In genomic region chr8:60028676-60029075, GRCm38 (mm10) we compare ENCODE assay signal across 26 mouse cellular contexts.
A peak's percentile ranks its signal among the peaks of the same experiment; 100 is the strongest.
DNase-seq lines count a peak whose midpoint lies in the region; ATAC-seq and TF ChIP-seq lines count a peak whose summit lies in the region.
"Had no signal": no experiment of that assay in that cellular context is flagged by ENCODE, and none has a peak within 500 bp of the region (broad histone marks: within the 10 kb centered on the region; RNA-seq: fewer than 3 reads in every experiment).

No protein-coding gene starts in this region.

- WGBS in embryonic facial prominence, embryonic 11.5 days: 48% methylated on average over 2 of the region's 2 CpGs
- 72% methylated on average over 2 of the region's 2 CpGs for WGBS in embryonic facial prominence, embryonic 10.5 days
- WGBS in hindbrain, embryonic 16.5 days: 43% methylated on average over 2 of the region's 2 CpGs
- 71% methylated on average over 2 of the region's 2 CpGs for WGBS in hindbrain, embryonic 11.5 days
- 59% methylated on average over 2 of the region's 2 CpGs for WGBS in midbrain, embryonic 14.5 days
- WGBS in midbrain, embryonic 11.5 days: 82% methylated on average over 2 of the region's 2 CpGs
- WGBS in midbrain, postnatal 0 days: 11% methylated on average over 2 of the region's 2 CpGs

- no peak overlapping the region for H3K4me3 ChIP-seq in embryonic facial prominence, embryonic 11.5 days (ENCODE audit: low read depth, low read length)
- H3K4me3 ChIP-seq in embryonic facial prominence, embryonic 10.5 days: no peak overlapping the region
- H3K4me3 ChIP-seq in hindbrain, embryonic 16.5 days (ENCODE audit: low read length): no peak overlapping the region
- no peak overlapping the region for H3K4me3 ChIP-seq in hindbrain, embryonic 11.5 days (ENCODE audit: low read depth, low read length)
- no peak overlapping the region for H3K4me3 ChIP-seq in midbrain, embryonic 14.5 days (replicated peaks; ENCODE audit: low read depth, low read length)
- H3K4me3 ChIP-seq in midbrain, embryonic 11.5 days (ENCODE audit: low read depth, low read length): no peak overlapping the region
- H3K4me3 ChIP-seq in midbrain, postnatal 0 days (ENCODE audit: low read depth, low read length): no peak overlapping the region
- H3K4me3 ChIP-seq: embryonic facial prominence, embryonic 12.5 days; erythroblast, embryonic 14.5 days; liver, embryonic 15.5 days; lung, embryonic 15.5 days; neural tube, embryonic 12.5 days had no signal

- no peaks in the 10 kb centered on the region for H3K4me1 ChIP-seq in embryonic facial prominence, embryonic 11.5 days (ENCODE audit: control insufficient read depth, insufficient read depth, low read length)
- H3K4me1 ChIP-seq in embryonic facial prominence, embryonic 10.5 days: no peaks in the 10 kb centered on the region
- H3K4me1 ChIP-seq in hindbrain, embryonic 16.5 days (ENCODE audit: control insufficient read depth, insufficient read depth, low read depth, low read length): no peaks in the 10 kb centered on the region
- no peaks in the 10 kb centered on the region for H3K4me1 ChIP-seq in hindbrain, embryonic 11.5 days (replicated peaks; ENCODE audit: control insufficient read depth, insufficient read depth, low read length)
- no peaks in the 10 kb centered on the region for H3K4me1 ChIP-seq in midbrain, embryonic 14.5 days (ENCODE audit: control insufficient read depth, insufficient read depth, low read length)
- no peaks in the 10 kb centered on the region for H3K4me1 ChIP-seq in midbrain, embryonic 11.5 days (ENCODE audit: control insufficient read depth, insufficient read depth, low read length)
- no peaks in the 10 kb centered on the region for H3K4me1 ChIP-seq in midbrain, postnatal 0 days (ENCODE audit: insufficient read depth, low read length)
- H3K4me1 ChIP-seq: embryonic facial prominence, embryonic 12.5 days; liver, embryonic 15.5 days; lung, embryonic 15.5 days; neural tube, embryonic 12.5 days had no signal

- H3K9me3 ChIP-seq in embryonic facial prominence, embryonic 11.5 days (replicated peaks; ENCODE audit: control insufficient read depth, low read length): no peaks in the 10 kb centered on the region
- no peaks in the 10 kb centered on the region for H3K9me3 ChIP-seq in embryonic facial prominence, embryonic 10.5 days
- H3K9me3 ChIP-seq in hindbrain, embryonic 16.5 days (ENCODE audit: control insufficient read depth, low read length): no peaks in the 10 kb centered on the region
- no peaks in the 10 kb centered on the region for H3K9me3 ChIP-seq in hindbrain, embryonic 11.5 days (ENCODE audit: control insufficient read depth, low read length)
- H3K9me3 ChIP-seq in midbrain, embryonic 14.5 days (ENCODE audit: control insufficient read depth, low read length): no peaks in the 10 kb centered on the region
- H3K9me3 ChIP-seq in midbrain, embryonic 11.5 days (ENCODE audit: control insufficient read depth, low read length): no peaks in the 10 kb centered on the region
- H3K9me3 ChIP-seq in midbrain, postnatal 0 days (ENCODE audit: low read length): no peaks in the 10 kb centered on the region
- H3K9me3 ChIP-seq: embryonic facial prominence, embryonic 12.5 days; liver, embryonic 15.5 days; lung, embryonic 15.5 days; neural tube, embryonic 12.5 days had no signal

- H3K36me3 ChIP-seq in embryonic facial prominence, embryonic 11.5 days (replicated peaks; ENCODE audit: control insufficient read depth, insufficient read depth, low read depth, low read length): no peaks in the 10 kb centered on the region
- no peaks in the 10 kb centered on the region for H3K36me3 ChIP-seq in embryonic facial prominence, embryonic 10.5 days (replicated peaks)
- H3K36me3 ChIP-seq in hindbrain, embryonic 16.5 days (ENCODE audit: control insufficient read depth, insufficient read depth, low read length): no peaks in the 10 kb centered on the region
- H3K36me3 ChIP-seq in hindbrain, embryonic 11.5 days (ENCODE audit: control insufficient read depth, insufficient read depth, low read length): no peaks in the 10 kb centered on the region
- H3K36me3 ChIP-seq in midbrain, embryonic 14.5 days (ENCODE audit: control insufficient read depth, insufficient read depth, low read length): no peaks in the 10 kb centered on the region
- no peaks in the 10 kb centered on the region for H3K36me3 ChIP-seq in midbrain, embryonic 11.5 days (ENCODE audit: control insufficient read depth, insufficient read depth, low read length)
- H3K36me3 ChIP-seq in midbrain, postnatal 0 days (ENCODE audit: insufficient read depth, low read length): no peaks in the 10 kb centered on the region
- H3K36me3 ChIP-seq: embryonic facial prominence, embryonic 12.5 days; liver, embryonic 15.5 days; lung, embryonic 15.5 days; neural tube, embryonic 12.5 days had no signal

- no peak overlapping the region for H3K27ac ChIP-seq in embryonic facial prominence, embryonic 11.5 days (replicated peaks; ENCODE audit: low read depth, low read length)
- no peak overlapping the region for H3K27ac ChIP-seq in embryonic facial prominence, embryonic 10.5 days (replicated peaks)
- no peak overlapping the region for H3K27ac ChIP-seq in hindbrain, embryonic 16.5 days (ENCODE audit: low read depth, low read length)
- no peak overlapping the region for H3K27ac ChIP-seq in hindbrain, embryonic 11.5 days (ENCODE audit: low read depth, low read length)
- no peak overlapping the region for H3K27ac ChIP-seq in midbrain, embryonic 14.5 days (replicated peaks; ENCODE audit: low read depth, low read length)
- H3K27ac ChIP-seq in midbrain, embryonic 11.5 days (ENCODE audit: low read depth, low read length): no peak overlapping the region
- H3K27ac ChIP-seq in midbrain, postnatal 0 days (ENCODE audit: low read depth, low read length): no peak overlapping the region
- H3K27ac ChIP-seq: embryonic facial prominence, embryonic 12.5 days; liver, embryonic 15.5 days; lung, embryonic 15.5 days; neural tube, embryonic 12.5 days had no signal

- no peak overlapping the region for H3K9ac ChIP-seq in embryonic facial prominence, embryonic 11.5 days (replicated peaks; ENCODE audit: low read length)
- no peak overlapping the region for H3K9ac ChIP-seq in hindbrain, embryonic 16.5 days (ENCODE audit: low read depth, low read length)
- H3K9ac ChIP-seq in hindbrain, embryonic 11.5 days (ENCODE audit: low read depth, low read length): no peak overlapping the region
- no peak overlapping the region for H3K9ac ChIP-seq in midbrain, embryonic 14.5 days (replicated peaks; ENCODE audit: low read length)
- H3K9ac ChIP-seq in midbrain, embryonic 11.5 days (ENCODE audit: low read length): no peak overlapping the region
- H3K9ac ChIP-seq in midbrain, postnatal 0 days (replicated peaks; ENCODE audit: low read length, poor library complexity, severe bottlenecking): no peak overlapping the region
- H3K9ac ChIP-seq: embryonic facial prominence, embryonic 12.5 days; liver, embryonic 15.5 days; lung, embryonic 15.5 days; neural tube, embryonic 12.5 days had no signal

- no peaks in the 10 kb centered on the region for H3K27me3 ChIP-seq in embryonic facial prominence, embryonic 11.5 days (ENCODE audit: control insufficient read depth, insufficient read depth, low read length)
- no peaks in the 10 kb centered on the region for H3K27me3 ChIP-seq in embryonic facial prominence, embryonic 10.5 days (replicated peaks; ENCODE audit: low read depth, poor library complexity, severe bottlenecking)
- no peaks in the 10 kb centered on the region for H3K27me3 ChIP-seq in hindbrain, embryonic 16.5 days (replicated peaks; ENCODE audit: control insufficient read depth, insufficient read depth, low read length)
- H3K27me3 ChIP-seq in hindbrain, embryonic 11.5 days (ENCODE audit: control insufficient read depth, insufficient read depth, low read length): no peaks in the 10 kb centered on the region
- no peaks in the 10 kb centered on the region for H3K27me3 ChIP-seq in midbrain, embryonic 14.5 days (ENCODE audit: control insufficient read depth, insufficient read depth, low read length)
- no peaks in the 10 kb centered on the region for H3K27me3 ChIP-seq in midbrain, embryonic 11.5 days (ENCODE audit: control insufficient read depth, insufficient read depth, low read length)
- H3K27me3 ChIP-seq in midbrain, postnatal 0 days (ENCODE audit: insufficient read depth, low read length): no peaks in the 10 kb centered on the region
- H3K27me3 ChIP-seq: embryonic facial prominence, embryonic 12.5 days; liver, embryonic 15.5 days; lung, embryonic 15.5 days; neural tube, embryonic 12.5 days had no signal

- peak; percentile 27 for DNase-seq in embryonic facial prominence, embryonic 11.5 days (ENCODE audit: low spot score)
- DNase-seq in embryonic facial prominence, embryonic 10.5 days (ENCODE audit: low spot score): no peak
- no peak for DNase-seq in hindbrain, embryonic 11.5 days (ENCODE audit: low spot score)
- DNase-seq in midbrain, embryonic 14.5 days: peak; percentile 32
- DNase-seq in midbrain, embryonic 11.5 days (ENCODE audit: low spot score, missing footprints): no peak
- DNase-seq in midbrain, postnatal 0 days (ENCODE audit: low spot score): peak; percentile 14
- no peak for DNase-seq in ovary, adult 18-20 months (ENCODE audit: low spot score)
- DNase-seq: adrenal gland, postnatal 14 days; cerebellum, adult 11-12 months; cerebellum, postnatal 10 days; gastrocnemius, postnatal 10 days; kidney, adult 2 months; kidney, postnatal 10 days; liver; lung, postnatal 36 days; retina, postnatal 1 day; right cerebral cortex, postnatal 25 days; spleen, adult 18-20 months; thymus, postnatal 14 days had no signal

- no peak for TF ChIP-seq CTCF in midbrain, postnatal 0 days (IDR thresholded peaks at IDR 0.05)

- no peak overlapping the region for H3K4me2 ChIP-seq in embryonic facial prominence, embryonic 11.5 days (ENCODE audit: low read depth, low read length)
- H3K4me2 ChIP-seq in hindbrain, embryonic 16.5 days (ENCODE audit: low read length): no peak overlapping the region
- no peak overlapping the region for H3K4me2 ChIP-seq in hindbrain, embryonic 11.5 days (replicated peaks; ENCODE audit: low read depth, low read length)
- H3K4me2 ChIP-seq in midbrain, embryonic 14.5 days (ENCODE audit: low read length): no peak overlapping the region
- no peak overlapping the region for H3K4me2 ChIP-seq in midbrain, embryonic 11.5 days
- H3K4me2 ChIP-seq in midbrain, postnatal 0 days (ENCODE audit: low read depth, low read length, poor library complexity, severe bottlenecking): no peak overlapping the region
- H3K4me2 ChIP-seq: embryonic facial prominence, embryonic 12.5 days; heart, embryonic 11.5 days; liver, embryonic 15.5 days; lung, embryonic 15.5 days; neural tube, embryonic 12.5 days had no signal

- ATAC-seq in embryonic facial prominence, embryonic 11.5 days (replicated peaks; ENCODE audit: insufficient number of reproducible peaks, low FRiP score, low TSS enrichment, low read depth): no peak
- ATAC-seq in hindbrain, embryonic 16.5 days: peak; percentile 68
- no peak for ATAC-seq in hindbrain, embryonic 11.5 days (ENCODE audit: low FRiP score)
- ATAC-seq in midbrain, embryonic 14.5 days (ENCODE audit: low FRiP score, low TSS enrichment): no peak
- ATAC-seq in midbrain, embryonic 11.5 days (ENCODE audit: low FRiP score): no peak
- ATAC-seq in midbrain, postnatal 0 days (ENCODE audit: low FRiP score): no peak

Comparison
In these comparisons a context has a peak if more than half of its experiments do, and no peak if none do; other contexts are left out.
1. DNase-seq: peak in embryonic facial prominence, embryonic 11.5 days (single experiment), midbrain, embryonic 14.5 days (single experiment) and midbrain, postnatal 0 days (single experiment); none in embryonic facial prominence, embryonic 10.5 days (single experiment), hindbrain, embryonic 11.5 days (single experiment), midbrain, embryonic 11.5 days (single experiment) and ovary, adult 18-20 months (single experiment).